Mouse (Mus musculus) forebrain, embryonic 12.5 days (tissue): ENCODE data around the gene E030018B13Rik. TPM values are rescaled to one million over a fixed set of nuclear protein-coding genes. Genes with fewer than 3 reads are reported as not detected.

ENCODE experiments used
- ATAC-seq: fragments of 200-750 bp; cut with Nextera tagmentation; 2 replicates; pipeline ENCODE4 v1.8.0; 2017; ENCODE audit warnings: moderate TSS enrichment; ENCODE audit not compliant: low FRiP score
- H3K27ac ChIP-seq: fragments of 300-500 bp; sonication (generic); 2 replicates; pipeline ENCODE4 v1.5.1; 2016; ENCODE audit warnings: mild to moderate bottlenecking
- H3K27me3 ChIP-seq: fragments of 300-500 bp; sonication (generic); 2 replicates; pipeline ENCODE4 v1.6.1; 2016; ENCODE audit warnings: mild to moderate bottlenecking
- H3K36me3 ChIP-seq: fragments of 300-500 bp; sonication (generic); replicated peaks from 2 replicates; pipeline ENCODE4 v1.6.1; 2016; ENCODE audit warnings: mild to moderate bottlenecking
- H3K4me1 ChIP-seq: fragments of 300-500 bp; sonication (generic); 2 replicates; pipeline ENCODE4 v1.6.1; 2016
- H3K4me2 ChIP-seq: fragments of 300-500 bp; sonication (generic); 2 replicates; pipeline ENCODE4 v1.6.1; 2016; ENCODE audit warnings: mild to moderate bottlenecking, moderate library complexity
- H3K4me3 ChIP-seq: fragments of 300-500 bp; sonication (generic); replicated peaks from 2 replicates; pipeline ENCODE4 v1.5.1; 2016; ENCODE audit warnings: mild to moderate bottlenecking
- H3K9ac ChIP-seq: fragments of 300-500 bp; sonication (generic); 2 replicates; pipeline ENCODE4 v1.6.1; 2016; ENCODE audit warnings: mild to moderate bottlenecking
- H3K9me3 ChIP-seq: fragments of 300-500 bp; sonication (generic); 2 replicates; pipeline ENCODE4 v1.6.1; 2016
- WGBS: fragments of 180-500 bp; shearing (Covaris S2); methylation state at CpG from one replicate; pipeline ENCODE4 v1.1.7; 2016; 5-methylcytosine and 5-hydroxymethylcytosine counted together
- polyA plus RNA-seq: library from polyadenylated mRNA; unstranded; fragments of >200 nt; fragmentation: Nextera tagmentation; extraction: Ambion mirVana; gene quantifications from 2 replicates; pipeline ENCODE4 v1.2.1, GENCODE M21; 2016

E030018B13Rik gene
- polyA plus RNA-seq, 1 experiment from 2014 or later, result not detected

DNA sequence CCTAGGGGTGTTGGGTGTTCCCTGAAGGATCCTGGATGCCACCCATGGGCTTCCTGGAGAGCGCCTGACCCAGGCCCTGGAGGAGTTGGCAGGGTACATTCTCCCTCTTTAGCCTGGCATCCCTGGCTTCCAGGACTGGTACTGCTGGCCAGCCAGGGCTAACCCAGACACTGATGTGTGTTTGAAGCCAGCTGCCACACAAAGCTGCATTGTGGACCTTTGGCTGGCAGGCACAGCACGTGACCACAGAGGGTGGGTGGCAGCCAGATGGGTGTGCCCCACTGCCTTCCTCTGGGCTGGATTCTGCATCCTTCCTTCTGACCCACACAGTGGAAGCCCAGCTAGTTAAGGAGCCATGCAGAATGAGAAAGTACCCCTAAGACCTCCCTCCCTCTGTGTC is 48.5 kb downstream of the E030018B13Rik start:
- H3K9ac ChIP-seq, result no peak overlapping the region
- peaks cover 11% of the 10 kb centered on the region for H3K4me1 ChIP-seq
- peak overlapping the region; percentile 14; the same call in 1 of the 2 replicates for H3K27ac ChIP-seq
- H3K4me2 ChIP-seq, result no peak overlapping the region
- H3K36me3 ChIP-seq, result no peaks in the 10 kb centered on the region
- H3K9me3 ChIP-seq, result no peaks in the 10 kb centered on the region
- WGBS, result 66% methylated on average over 2 of the region's 2 CpGs
- 0 out of 2 replicates have a peak, but pooled peaks cover 2% of the 10 kb centered on the region for H3K27me3 ChIP-seq
- peak; percentile 54; the same call in 1 of the 2 replicates for ATAC-seq
- H3K4me3 ChIP-seq, result no peak overlapping the region

DNA sequence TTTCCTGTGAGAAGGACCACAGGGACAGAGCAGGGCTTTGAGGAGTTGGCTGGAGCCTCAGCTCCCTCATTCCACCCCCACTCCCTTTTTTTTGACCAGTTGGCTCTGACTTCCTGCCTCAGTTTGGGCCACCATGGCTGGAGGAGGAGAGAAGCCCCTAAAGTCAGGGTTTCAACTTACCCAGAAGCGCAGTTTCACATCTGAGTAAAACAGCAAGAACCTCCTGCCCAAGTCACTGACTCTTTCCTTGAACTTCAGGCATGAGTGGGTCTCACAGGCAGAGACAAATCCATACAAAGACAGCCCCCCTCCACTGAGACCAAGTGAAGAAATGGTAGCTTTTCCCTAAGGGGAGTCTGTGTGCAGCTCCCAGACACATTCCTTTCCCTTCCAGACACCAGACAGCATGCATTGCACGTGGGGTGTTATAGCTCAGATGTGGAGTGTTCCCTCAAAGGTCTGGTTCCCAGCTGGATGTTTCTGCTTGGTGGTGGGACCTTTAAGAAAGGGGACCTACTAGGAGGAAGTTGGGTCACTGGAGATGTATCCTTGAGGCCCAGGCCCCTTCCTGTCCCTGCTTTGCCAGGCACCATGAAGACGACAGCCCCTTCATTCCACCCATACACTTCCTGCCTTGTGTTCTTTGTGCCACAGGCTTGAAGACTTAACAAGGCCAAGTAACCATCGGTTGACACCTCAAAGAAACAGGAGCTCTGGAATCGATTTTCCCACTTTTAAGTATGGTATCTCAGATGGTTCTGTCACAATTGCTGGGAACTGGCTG is 49.2 kb downstream of the E030018B13Rik start:
- H3K4me2 ChIP-seq, result no peak overlapping the region
- H3K27ac ChIP-seq, result 0 out of 2 replicates have a peak overlapping the region, but pooled peaks have one; percentile 14
- H3K4me1 ChIP-seq, result peaks cover 11% of the 10 kb centered on the region
- H3K36me3 ChIP-seq, result no peaks in the 10 kb centered on the region
- 0 out of 2 replicates have a peak, but pooled peaks cover 2% of the 10 kb centered on the region for H3K27me3 ChIP-seq
- no peak overlapping the region for H3K9ac ChIP-seq
- no peak for ATAC-seq
- H3K4me3 ChIP-seq, result no peak overlapping the region
- WGBS, result 80% methylated on average over 5 of the region's 5 CpGs
- H3K9me3 ChIP-seq, result no peaks in the 10 kb centered on the region

GRCm38 (mm10) chr7:63969941-63970340 is 53.3 kb downstream of the E030018B13Rik start:
- 47% methylated on average over 3 of the region's 3 CpGs for WGBS
- H3K4me3 ChIP-seq, result no peak overlapping the region
- H3K9ac ChIP-seq, result no peak overlapping the region
- H3K4me2 ChIP-seq, result no peak overlapping the region
- no peak overlapping the region for H3K27ac ChIP-seq
- no peaks in the 10 kb centered on the region for H3K9me3 ChIP-seq
- no peaks in the 10 kb centered on the region for H3K27me3 ChIP-seq
- no peak for ATAC-seq
- H3K36me3 ChIP-seq, result no peaks in the 10 kb centered on the region
- peaks cover 11% of the 10 kb centered on the region for H3K4me1 ChIP-seq

Other genes starting within 250 kb of the E030018B13Rik start
- gene Klf13, start 22.1 kb downstream of the E030018B13Rik start, polyA plus RNA-seq, result 21.9 and 26.1 TPM in 2 replicates
- gene Trpm1, start 237.0 kb downstream of the E030018B13Rik start, polyA plus RNA-seq, result 0.63 and 2.0 TPM in 2 replicates